Mouse (Mus musculus) C2C12 (cell line): ENCODE measurements at regions not wholly inside any gene's neighbourhood (a gene's known extent, or its start where the extent isn't known, plus 50 kb on each side); places are given as distances from the start of the nearest gene placed in this dataset.

Source experiments
- CEBPB ChIP-seq: IDR thresholded peaks from one replicate; pipeline ENCODE4 v1.6.1; 2011; ENCODE audit warnings: low read depth, mild to moderate bottlenecking, control low read depth, moderate library complexity
- CTCF ChIP-seq: IDR thresholded peaks from one replicate; pipeline ENCODE4 v1.5.1; 2011; ENCODE audit not compliant: control insufficient read depth, insufficient read depth, insufficient read length
- FOSL1 ChIP-seq: IDR thresholded peaks from one replicate; pipeline ENCODE4 v1.8.0; 2011; ENCODE audit warnings: mild to moderate bottlenecking, low read length; ENCODE audit not compliant: poor library complexity, insufficient read depth, severe bottlenecking
- MAX ChIP-seq: IDR thresholded peaks from one replicate; pipeline ENCODE4 v1.6.1; 2011; ENCODE audit warnings: mild to moderate bottlenecking, control low read depth
- MYOD1 ChIP-seq: IDR thresholded peaks from one replicate; pipeline ENCODE4 v1.6.1; 2011; ENCODE audit warnings: low read depth; ENCODE audit not compliant: control insufficient read depth, insufficient read length
- MYOG ChIP-seq: IDR thresholded peaks from one replicate; pipeline ENCODE4 v1.6.1; 2011; ENCODE audit not compliant: control insufficient read depth, insufficient read length; ENCODE audit errors: extremely low read depth
- USF1 ChIP-seq: IDR thresholded peaks from one replicate; pipeline ENCODE4 v1.6.1; 2011; ENCODE audit warnings: low read depth, mild to moderate bottlenecking, control low read depth, moderate library complexity

- TF ChIP-seq MAX, result no peak
- no peak for TF ChIP-seq CTCF
- TF ChIP-seq CEBPB, result no peak
- no peak for TF ChIP-seq MYOD1
- no peak for TF ChIP-seq USF1
- no peak for TF ChIP-seq FOSL1
- TF ChIP-seq MYOG, result no peak
Measured at GRCm38 (mm10) chr14:76332336-76332703, 82.4 kb upstream of the Tsc22d1 start.
